Mouse (Mus musculus): ENCODE data around the gene Fcgr4.

GRCm38 (mm10) chr1:170972494-170972893 lies 46.2 kb upstream of the Fcgr4 start:
- TF ChIP-seq TAL1 (IDR thresholded peaks at IDR 0.05; ENCODE audit: low read length): no peak
- no peak for TF ChIP-seq GATA1 (IDR thresholded peaks at IDR 0.05; ENCODE audit: low read length)

Data from erythroblast, embryonic 14.5 days (primary cell).